Mouse (Mus musculus) hematopoietic multipotent progenitor cell, adult 10-12 weeks (in vitro differentiated cells): ENCODE measurements around the gene Usp20. TPM values are rescaled to one million over a fixed set of nuclear protein-coding genes. Genes with fewer than 3 reads are reported as not detected.

Experiments
- polyA plus RNA-seq: library from polyadenylated mRNA; stranded (reverse); fragments of >175 nt; gene quantifications from 2 replicates; pipeline ENCODE4 v1.2.3, GENCODE M21; 2012; ENCODE audit warnings: low replicate concordance

Gene Usp20
- polyA plus RNA-seq: 9.3 and 25.8 TPM in 2 replicates

GRCm38 (mm10) chr2:30981790-30982513 lies at the start of gene Usp20, which contains the start of gene BC005624:
Usp20 (plus strand) TSS chr2:30982279.
BC005624 (minus strand) TSS chr2:30982201.

GRCm38 (mm10) chr2:30952824-30953490 lies 29.1 kb upstream of the Usp20 start, which contains the start of gene Tor1b:
Tor1b (plus strand) TSS chr2:30952959.

GRCm38 (mm10) chr2:30967352-30968327 lies 14.4 kb upstream of the Usp20 start, which contains the start of gene Tor1a:
Tor1a (minus strand) TSS chr2:30967933.

Other genes with a start within 250 kb of the Usp20 start
- 1.5 and 4.6 TPM in 2 replicates for gene 1700001O22Rik, start 178.6 kb upstream of the Usp20 start, polyA plus RNA-seq
- 17.3 and 19.7 TPM in 2 replicates for gene Ntmt1, start 174.5 kb upstream of the Usp20 start, polyA plus RNA-seq
- 32.8 and 58.8 TPM in 2 replicates for gene Asb6, start 151.9 kb upstream of the Usp20 start, polyA plus RNA-seq
- gene Prrx2, start 147.3 kb upstream of the Usp20 start, polyA plus RNA-seq: 0.46 TPM in 1 of 2 replicates, not detected in the other
- gene Ptges, start 52.4 kb upstream of the Usp20 start, polyA plus RNA-seq: 0.08 and 0.82 TPM in 2 replicates
- 24.2 and 45.0 TPM in 2 replicates for gene Tor1b, start 29.3 kb upstream of the Usp20 start, polyA plus RNA-seq
- gene Tor1a, start 14.3 kb upstream of the Usp20 start, polyA plus RNA-seq: 104 and 174 TPM in 2 replicates
- gene BC005624, start 78 bp upstream of the Usp20 start, polyA plus RNA-seq: 7.9 and 25.7 TPM in 2 replicates
- gene Fnbp1, start 159.7 kb downstream of the Usp20 start, polyA plus RNA-seq: 138 and 180 TPM in 2 replicates
- 9.4 and 11.9 TPM in 2 replicates for gene Gpr107, start 170.0 kb downstream of the Usp20 start, polyA plus RNA-seq